Mouse (Mus musculus): ENCODE measurements at regions not wholly inside any gene's neighbourhood (a gene's known extent, or its start where the extent isn't known, plus 50 kb on each side); places are given as distances from the start of the nearest gene placed in this dataset.

- DNase-seq (ENCODE audit: low spot score in 2 of 2): peak in 1 of 2 experiments; percentile 64
Measured at GRCm38 (mm10) chr9:31794911-31795310, 118.4 kb downstream of the Barx2 start.

GRCm38 (mm10) chr9:31775956-31776355, 137.3 kb downstream of the Barx2 start:
- no peak for DNase-seq (ENCODE audit: low spot score in 2 of 2)

- DNase-seq (ENCODE audit: low spot score in 2 of 2): no peak
Measured at GRCm38 (mm10) chr9:31765401-31765800, 147.9 kb downstream of the Barx2 start.

GRCm38 (mm10) chr9:31757894-31758561, 155.2 kb downstream of the Barx2 start:
- DNase-seq (ENCODE audit: low spot score in 2 of 2): no peak

GRCm38 (mm10) chr9:31730443-31730842, 182.8 kb downstream of the Barx2 start:
- no peak for DNase-seq (ENCODE audit: low spot score in 2 of 2)

- no peak for DNase-seq (ENCODE audit: low spot score in 2 of 2)
Measured at GRCm38 (mm10) chr9:31719309-31719708, 194.0 kb downstream of the Barx2 start.

GRCm38 (mm10) chr9:31710022-31710421, 203.2 kb downstream of the Barx2 start:
- no peak for DNase-seq (ENCODE audit: low spot score in 2 of 2)

- no peak for DNase-seq (ENCODE audit: low spot score in 2 of 2)
Measured at GRCm38 (mm10) chr9:31706688-31707087, 206.6 kb downstream of the Barx2 start.

GRCm38 (mm10) chr9:31690921-31691475, 222.3 kb downstream of the Barx2 start:
- no peak for DNase-seq (ENCODE audit: low spot score in 2 of 2)

GRCm38 (mm10) chr9:31688398-31688705, 224.1 kb upstream of the Tmem45b start:
- DNase-seq (ENCODE audit: low spot score in 2 of 2): no peak

GRCm38 (mm10) chr9:31687686-31688397, 223.6 kb upstream of the Tmem45b start:
- DNase-seq (ENCODE audit: low spot score in 2 of 2): no peak

- no peak for DNase-seq (ENCODE audit: low spot score in 2 of 2)
Measured at GRCm38 (mm10) chr9:31686466-31686865, 222.2 kb upstream of the Tmem45b start.

GRCm38 (mm10) chr9:31684812-31685188, 220.5 kb upstream of the Tmem45b start:
- no peak for DNase-seq (ENCODE audit: low spot score in 2 of 2)

- no peak for DNase-seq (ENCODE audit: low spot score in 2 of 2)
Measured at GRCm38 (mm10) chr9:31684099-31684811, 220.0 kb upstream of the Tmem45b start.

- no peak for DNase-seq (ENCODE audit: low spot score in 2 of 2)
Measured at GRCm38 (mm10) chr9:31683302-31684081, 219.2 kb upstream of the Tmem45b start.

GRCm38 (mm10) chr9:31682893-31683292, 218.6 kb upstream of the Tmem45b start:
- no peak for DNase-seq (ENCODE audit: low spot score in 2 of 2)

GRCm38 (mm10) chr9:31677150-31677549, 212.9 kb upstream of the Tmem45b start:
- peak in 1 of 2 experiments; percentile 9 for DNase-seq (ENCODE audit: low spot score in 2 of 2)

GRCm38 (mm10) chr9:31659026-31659425, 194.8 kb upstream of the Tmem45b start:
- DNase-seq (ENCODE audit: low spot score in 2 of 2): no peak

GRCm38 (mm10) chr9:31657612-31658011, 193.3 kb upstream of the Tmem45b start:
- no peak for DNase-seq (ENCODE audit: low spot score in 2 of 2)

- DNase-seq (ENCODE audit: low spot score in 2 of 2): no peak
Measured at GRCm38 (mm10) chr9:31656676-31657075, 192.4 kb upstream of the Tmem45b start.

GRCm38 (mm10) chr9:31654747-31655146, 190.5 kb upstream of the Tmem45b start:
- no peak for DNase-seq (ENCODE audit: low spot score in 2 of 2)
